In the genomic region with DNA sequence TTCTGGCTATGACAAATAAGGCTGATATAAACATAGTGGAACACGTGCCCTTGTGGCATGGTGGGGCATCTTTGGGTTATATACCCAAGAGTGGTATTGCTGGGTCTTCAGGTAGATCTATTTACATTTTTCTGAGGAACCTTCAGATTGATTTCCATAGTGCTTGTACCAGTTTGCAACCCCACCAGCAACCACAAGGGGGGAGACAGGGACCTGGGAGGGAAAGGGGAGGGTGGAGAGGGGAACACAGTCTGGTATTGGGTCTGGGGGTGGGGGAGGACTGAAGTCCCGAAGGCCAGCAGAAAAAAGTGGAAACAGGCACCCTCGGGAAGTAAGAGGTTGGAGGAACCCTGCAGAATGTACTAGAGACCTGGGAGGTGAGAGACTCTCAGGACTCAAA, we compare ENCODE assay signal across 17 mouse cellular contexts.
DNase-seq lines count a peak whose midpoint lies in the region; ATAC-seq and TF ChIP-seq lines count a peak whose summit lies in the region.
"Had no signal": no experiment of that assay in that cellular context is flagged by ENCODE, and none has a peak within 500 bp of the region (broad histone marks: within the 10 kb centered on the region; RNA-seq: fewer than 3 reads in every experiment).

No protein-coding gene starts in this region.

- no peak for TF ChIP-seq POLR2A in lung, adult 2 months (IDR thresholded peaks at IDR 0.05; ENCODE audit: borderline replicate concordance, extremely low read depth, low read depth, low read length)

- H3K4me2 ChIP-seq in intestine, postnatal 0 days (replicated peaks; ENCODE audit: low read depth): no peak overlapping the region
- H3K4me2 ChIP-seq in intestine, embryonic 15.5 days (replicated peaks): no peak overlapping the region
- H3K4me2 ChIP-seq: heart, embryonic 11.5 days had no signal

- no peak for ATAC-seq in intestine, postnatal 0 days
- ATAC-seq in intestine, embryonic 15.5 days: no peak
- ATAC-seq in granulocyte monocyte progenitor cell, adult 5-6 weeks (replicated peaks; ENCODE audit: poor library complexity, severe bottlenecking): peak; percentile 42; the same call in 1 of the 2 replicates
- ATAC-seq: intestine, embryonic 16.5 days; midbrain, embryonic 16.5 days had no signal

- H3K36me3 ChIP-seq in intestine, postnatal 0 days (ENCODE audit: control insufficient read depth, insufficient read depth): no peaks in the 10 kb centered on the region
- H3K36me3 ChIP-seq in intestine, embryonic 15.5 days: no peaks in the 10 kb centered on the region
- H3K36me3 ChIP-seq: hindbrain, embryonic 10.5 days had no signal

- no peak overlapping the region for H3K27ac ChIP-seq in intestine, postnatal 0 days (ENCODE audit: low read depth, low read length)
- H3K27ac ChIP-seq in intestine, embryonic 15.5 days: no peak overlapping the region
- H3K27ac ChIP-seq: hindbrain, embryonic 10.5 days had no signal

- no peak overlapping the region for H3K9ac ChIP-seq in intestine, postnatal 0 days (ENCODE audit: low read depth, low read length)
- H3K9ac ChIP-seq in intestine, embryonic 15.5 days: no peak overlapping the region

- peak; percentile 30 for DNase-seq in adrenal gland, postnatal 10 days
- DNase-seq in adrenal gland, adult 2 months: no peak
- no peak for DNase-seq in lung, adult 2 months
- DNase-seq in lung, postnatal 25 days (ENCODE audit: low spot score): no peak
- DNase-seq in right cerebral cortex, adult 2 months (ENCODE audit: low spot score in 2 of 2): no peak
- DNase-seq: adrenal gland, postnatal 14 days; cerebellum, postnatal 10 days; gastrocnemius, postnatal 10 days; right cerebral cortex, postnatal 14 days had no signal

- no peak overlapping the region for H3K4me3 ChIP-seq in intestine, postnatal 0 days (ENCODE audit: low read depth, low read length)
- no peak overlapping the region for H3K4me3 ChIP-seq in intestine, embryonic 15.5 days (replicated peaks)
- H3K4me3 ChIP-seq in lung, adult 2 months (replicated peaks; ENCODE audit: extremely low read depth, low read depth, low read length): no peak overlapping the region
- H3K4me3 ChIP-seq: hindbrain, embryonic 10.5 days had no signal

- TF ChIP-seq CTCF in intestine, postnatal 0 days (IDR thresholded peaks at IDR 0.05; ENCODE audit: low read depth): peak; percentile 34
- TF ChIP-seq CTCF in lung, adult 2 months (IDR thresholded peaks at IDR 0.05; ENCODE audit: insufficient read depth, low read length): peak; percentile 48; the same call in 1 of the 2 replicates

- no peaks in the 10 kb centered on the region for H3K4me1 ChIP-seq in intestine, postnatal 0 days (replicated peaks; ENCODE audit: control insufficient read depth, insufficient read depth, low read length)
- H3K4me1 ChIP-seq in intestine, embryonic 15.5 days (replicated peaks): no peaks in the 10 kb centered on the region
- H3K4me1 ChIP-seq in lung, adult 2 months (ENCODE audit: control insufficient read depth, insufficient read depth, low read length): no peaks in the 10 kb centered on the region
- H3K4me1 ChIP-seq: hindbrain, embryonic 10.5 days had no signal

- no peaks in the 10 kb centered on the region for H3K9me3 ChIP-seq in intestine, postnatal 0 days (ENCODE audit: control insufficient read depth)
- no peaks in the 10 kb centered on the region for H3K9me3 ChIP-seq in intestine, embryonic 15.5 days
- H3K9me3 ChIP-seq: hindbrain, embryonic 10.5 days had no signal

- H3K27me3 ChIP-seq in intestine, postnatal 0 days (replicated peaks; ENCODE audit: control insufficient read depth, insufficient read depth, low read length): no peaks in the 10 kb centered on the region
- no peaks in the 10 kb centered on the region for H3K27me3 ChIP-seq in intestine, embryonic 15.5 days (replicated peaks)
- H3K27me3 ChIP-seq: CH12.LX had no signal

- 45% methylated on average over 3 of the region's 3 CpGs for WGBS in intestine, postnatal 0 days
- 39% methylated on average over 3 of the region's 3 CpGs for WGBS in intestine, embryonic 15.5 days
- 40% methylated on average over 3 of the region's 3 CpGs for WGBS in lung, adult 2 months
